Mouse (Mus musculus): ENCODE data around the gene Fam117a.

DNA sequence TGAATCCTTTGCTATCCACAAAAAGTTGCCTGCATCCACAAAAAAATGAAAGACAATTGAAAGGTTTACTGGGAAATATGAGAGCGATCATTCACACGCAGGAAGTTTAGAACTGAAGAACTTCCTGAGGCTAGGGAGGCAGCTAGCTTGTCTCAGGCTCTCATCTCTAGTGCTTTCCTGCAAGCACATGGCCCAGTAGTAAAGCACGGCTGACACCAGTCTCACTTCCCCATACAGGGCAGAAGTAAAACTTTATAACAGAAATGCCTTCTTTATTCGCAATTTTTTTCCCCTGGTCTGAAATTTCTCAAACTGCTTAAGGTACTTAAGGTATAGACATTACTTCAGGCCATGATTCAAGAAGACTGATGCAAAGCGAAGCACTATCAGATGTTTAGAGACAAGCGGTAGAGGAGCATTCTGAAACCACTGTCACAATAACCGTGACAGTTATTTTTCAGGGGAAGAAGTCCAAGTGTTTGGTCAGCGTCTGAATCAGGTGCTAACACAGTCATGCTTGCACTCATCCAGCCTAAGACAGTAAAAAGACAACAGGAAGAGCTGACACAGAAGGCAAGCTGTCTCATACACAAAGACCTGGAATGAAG is 43.7 kb upstream of the Fam117a start:
- TF ChIP-seq HCFC1 (IDR thresholded peaks at IDR 0.05; ENCODE audit: borderline replicate concordance, insufficient read depth, low read length), result no peak
- no peak for TF ChIP-seq CHD2 (IDR thresholded peaks at IDR 0.05; ENCODE audit: low read depth, low read length)
- no peak for TF ChIP-seq ZNF384 (IDR thresholded peaks at IDR 0.05; ENCODE audit: low read depth, low read length)
- no peak for TF ChIP-seq MAFK (IDR thresholded peaks at IDR 0.05; ENCODE audit: insufficient read depth, low read depth, low read length)

Data from ES-E14 (cell line).